Mouse (Mus musculus): ENCODE measurements around the gene Ddx28.
"Not testable (repeated sequence)": the region's sequence is repeated elsewhere in the genome, so short reads cannot be mapped to it uniquely, and the experiment has no call there.

The Ddx28 gene

GRCm38 (mm10) chr8:106011643-106011986 is at the start of gene Ddx28:
Gene Ddx28 (minus strand): TSS chr8:106011882.
- DNase-seq = no peak

GRCm38 (mm10) chr8:106060521-106060920 is 48.8 kb upstream of the Ddx28 start:
- DNase-seq = no peak

DNA sequence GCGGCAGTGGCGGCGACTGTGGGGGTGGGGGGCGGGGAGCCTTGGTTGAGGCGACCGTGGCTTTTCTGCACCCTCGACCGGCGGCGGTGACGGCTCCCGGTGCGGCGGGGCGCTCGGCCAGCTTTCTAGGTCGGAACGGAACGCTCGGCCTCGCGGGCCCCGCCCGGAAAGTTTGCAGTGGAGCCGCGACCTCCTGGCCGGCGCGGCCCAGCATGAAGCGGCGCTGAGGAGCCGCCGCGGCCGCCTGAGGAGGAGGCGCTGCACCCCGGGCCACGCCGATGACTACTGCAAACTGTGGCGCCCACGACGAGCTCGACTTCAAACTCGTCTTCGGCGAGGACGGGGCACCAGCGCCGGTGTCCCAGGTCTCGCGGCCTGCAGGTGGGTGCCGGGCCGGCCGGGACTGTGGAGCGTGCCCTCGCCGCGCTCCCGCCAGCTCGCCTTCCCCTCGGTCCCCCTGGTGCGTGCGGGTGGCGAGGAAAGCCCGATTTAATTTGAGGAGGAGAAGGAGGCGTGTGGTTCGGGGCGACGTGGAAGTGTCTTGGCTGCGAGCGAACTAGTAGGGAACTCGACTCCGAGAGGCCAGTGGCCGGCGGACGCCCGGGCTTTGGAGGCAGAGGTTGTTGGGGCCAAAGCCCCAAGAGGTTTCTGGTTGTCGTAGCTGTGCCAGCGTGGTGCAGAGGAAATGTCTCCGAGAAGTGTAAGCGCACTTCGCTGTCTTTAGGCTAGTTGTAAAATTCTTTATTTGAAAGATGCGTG is 48.1 kb upstream of the Ddx28 start:
- DNase-seq = peak; percentile 49

- DNase-seq = peak; percentile 93
Measured at GRCm38 (mm10) chr8:106058731-106059612, 47.3 kb upstream of the Ddx28 start, which contains the start of gene Nfatc3. Gene Nfatc3 (plus strand): TSS chr8:106058840.

- no peak for DNase-seq
Measured at GRCm38 (mm10) chr8:106056455-106056982, 44.8 kb upstream of the Ddx28 start.

GRCm38 (mm10) chr8:106055038-106055437 is 43.4 kb upstream of the Ddx28 start:
- no peak for DNase-seq

GRCm38 (mm10) chr8:106054190-106054811 is 42.6 kb upstream of the Ddx28 start:
- no peak for DNase-seq

GRCm38 (mm10) chr8:106052510-106053089 is 40.9 kb upstream of the Ddx28 start:
- no peak for DNase-seq

- DNase-seq = no peak
Measured at GRCm38 (mm10) chr8:106051068-106051467, 39.4 kb upstream of the Ddx28 start.

GRCm38 (mm10) chr8:106049840-106050239 is 38.2 kb upstream of the Ddx28 start:
- no peak for DNase-seq

DNA sequence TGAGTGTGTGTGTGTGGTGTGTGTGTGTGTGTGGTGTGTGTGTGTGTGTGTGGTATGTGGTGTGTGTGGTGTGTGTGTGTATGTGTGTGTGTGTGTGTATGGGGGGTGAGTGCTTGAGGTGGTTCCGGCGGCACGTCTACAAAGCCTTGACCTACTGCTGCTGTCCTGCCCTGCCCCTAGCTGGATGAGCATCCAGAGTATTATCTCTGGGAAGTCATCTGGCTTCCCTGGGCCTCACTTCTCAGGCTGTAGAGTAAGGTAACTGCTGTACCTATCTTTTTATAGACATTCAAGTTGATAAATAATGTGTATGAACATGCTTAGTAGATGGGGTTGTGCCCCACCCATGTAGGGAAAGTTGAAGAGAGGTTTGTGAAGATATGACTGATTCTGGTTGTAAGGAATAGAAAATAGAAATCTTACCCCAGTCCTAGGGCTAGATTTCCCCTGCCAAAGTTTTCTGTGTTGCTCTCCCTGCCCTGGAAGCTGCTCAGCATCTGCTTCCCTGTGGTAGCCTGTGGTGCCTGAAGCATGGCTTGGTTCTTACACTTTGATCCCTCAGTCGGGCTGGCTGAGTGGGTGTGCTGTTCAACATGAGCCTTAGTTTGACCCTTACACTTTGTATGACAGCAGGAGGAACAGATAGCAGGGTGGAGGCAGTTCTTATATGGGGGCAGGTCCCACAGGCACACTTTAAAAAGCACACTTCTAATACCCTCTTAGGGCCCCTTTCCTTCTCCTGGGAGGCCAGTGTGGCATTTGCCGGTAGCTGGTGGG is 36.4 kb upstream of the Ddx28 start:
- DNase-seq = no peak

DNA sequence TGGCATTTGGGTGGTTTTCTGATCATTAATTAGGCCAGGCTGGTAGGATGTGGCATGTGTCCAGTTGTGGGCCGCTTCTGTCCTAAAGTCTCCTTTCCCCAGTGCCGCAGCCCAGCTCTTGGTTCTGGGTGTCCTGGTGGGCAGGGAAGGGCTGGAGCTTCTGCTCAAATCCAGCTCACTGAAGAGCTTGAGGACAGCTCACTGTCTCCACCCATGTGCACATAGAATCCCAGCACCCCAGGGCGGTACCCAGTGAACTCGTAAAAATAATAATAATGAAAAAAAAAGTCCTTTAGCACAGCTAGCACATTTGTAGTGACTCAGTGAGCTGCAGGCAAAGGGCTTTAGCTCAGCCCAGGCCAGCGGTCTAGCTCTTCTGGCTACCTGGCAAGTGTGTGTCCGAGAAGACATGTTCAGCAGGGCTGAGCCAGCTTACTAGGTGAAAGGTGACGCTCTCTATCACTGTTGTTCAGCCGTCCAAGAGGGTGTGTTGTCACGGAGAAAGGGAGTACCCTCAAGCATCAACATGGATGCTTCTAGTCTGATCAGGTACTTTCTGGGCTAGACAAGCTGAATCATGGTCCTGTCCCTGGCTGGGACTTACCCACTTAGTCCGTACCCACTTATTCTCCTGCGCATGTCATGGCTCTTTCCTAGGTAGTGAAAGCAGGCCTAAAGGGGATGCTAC is 35.3 kb upstream of the Ddx28 start:
- no peak for DNase-seq

DNA sequence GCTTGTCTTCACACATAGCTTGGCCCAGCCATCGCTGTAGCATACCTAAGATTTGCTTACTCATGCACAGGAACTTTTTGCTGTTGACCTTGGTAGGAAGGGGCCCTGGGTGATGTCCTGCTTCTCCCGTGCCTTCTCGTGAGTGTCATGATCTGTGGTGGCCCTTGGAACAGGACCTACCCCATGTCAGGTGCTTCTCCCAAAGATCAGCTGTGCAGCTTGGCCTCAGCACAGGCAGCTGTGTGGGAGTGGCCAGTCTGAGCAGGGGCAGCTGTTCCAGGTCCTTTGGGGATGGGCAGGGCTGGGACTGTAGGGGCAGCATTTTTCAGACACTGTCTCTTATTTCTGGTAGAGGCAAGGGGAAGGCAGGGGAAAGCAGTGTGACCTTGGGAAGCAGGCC is 32.5 kb upstream of the Ddx28 start:
- no peak for DNase-seq

DNA sequence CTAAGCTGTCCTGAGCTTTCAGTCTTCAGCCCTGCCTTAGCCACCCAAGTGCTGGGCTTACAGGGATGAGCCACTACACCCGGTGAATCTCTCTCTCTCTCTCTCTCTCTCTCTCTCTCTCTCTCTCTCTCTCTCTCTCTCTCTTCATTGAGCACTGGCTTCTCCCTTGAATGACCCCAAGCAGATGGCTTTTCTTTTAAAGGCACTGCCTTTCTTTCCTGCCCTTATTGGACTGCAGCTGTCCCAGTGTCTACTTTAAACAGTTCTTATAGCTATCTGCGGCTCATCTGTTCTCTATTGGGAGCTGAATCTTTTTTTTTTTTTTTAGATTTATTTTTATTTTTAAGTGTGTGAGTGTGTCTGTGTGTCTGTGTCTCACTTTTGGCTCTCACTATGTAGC is 31.4 kb upstream of the Ddx28 start:
- no peak for DNase-seq

- no peak for DNase-seq
Measured at GRCm38 (mm10) chr8:106040218-106040617, 28.5 kb upstream of the Ddx28 start.

DNA sequence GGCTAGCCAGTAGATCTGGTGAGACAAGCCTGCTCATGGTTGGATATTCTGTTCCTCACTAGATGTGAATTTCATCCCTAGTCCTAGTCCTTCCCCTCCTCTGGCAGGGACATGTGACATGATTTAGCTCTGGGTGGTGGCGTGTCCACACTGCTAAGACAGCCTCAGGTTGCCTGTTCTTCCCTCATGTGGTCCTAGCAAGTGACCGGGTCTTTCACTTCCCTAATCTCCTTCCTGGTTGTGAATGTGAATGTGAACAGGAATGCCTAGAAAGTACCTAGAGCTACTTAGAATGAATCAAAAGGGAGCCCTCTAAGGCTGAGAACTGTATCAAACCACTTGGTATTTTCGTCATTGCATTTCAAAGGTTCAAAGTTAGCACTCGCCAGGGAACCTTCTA is 27.9 kb upstream of the Ddx28 start:
- no peak for DNase-seq

- DNase-seq = no peak
Measured at GRCm38 (mm10) chr8:106038721-106039120, 27.0 kb upstream of the Ddx28 start.

- DNase-seq = peak; percentile 90
Measured at GRCm38 (mm10) chr8:106022483-106022882, 10.8 kb upstream of the Ddx28 start.

DNA sequence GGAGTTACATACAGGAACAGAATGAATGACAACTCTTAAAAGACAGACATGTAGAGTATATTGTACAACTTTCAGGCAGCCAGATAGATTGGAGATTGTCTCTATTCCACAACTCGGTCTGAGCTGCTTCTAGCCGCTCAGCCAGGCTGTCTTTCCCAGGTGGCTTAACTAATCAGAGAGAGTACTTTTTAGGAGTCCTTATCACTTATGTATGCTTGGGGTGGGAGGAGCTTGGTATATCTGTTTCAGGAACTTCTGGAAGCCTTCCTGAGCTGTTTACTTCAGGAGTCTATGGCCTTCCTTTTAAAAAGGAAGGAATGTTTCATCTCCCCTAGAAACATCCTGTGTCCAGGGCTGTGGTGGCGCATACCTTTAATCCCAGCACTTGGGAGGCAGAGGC is 6.4 kb upstream of the Ddx28 start:
- DNase-seq = no peak

GRCm38 (mm10) chr8:106017130-106017529 is 5.4 kb upstream of the Ddx28 start:
- DNase-seq = no peak

GRCm38 (mm10) chr8:106016284-106016683 is 4.6 kb upstream of the Ddx28 start:
- DNase-seq = no peak

DNA sequence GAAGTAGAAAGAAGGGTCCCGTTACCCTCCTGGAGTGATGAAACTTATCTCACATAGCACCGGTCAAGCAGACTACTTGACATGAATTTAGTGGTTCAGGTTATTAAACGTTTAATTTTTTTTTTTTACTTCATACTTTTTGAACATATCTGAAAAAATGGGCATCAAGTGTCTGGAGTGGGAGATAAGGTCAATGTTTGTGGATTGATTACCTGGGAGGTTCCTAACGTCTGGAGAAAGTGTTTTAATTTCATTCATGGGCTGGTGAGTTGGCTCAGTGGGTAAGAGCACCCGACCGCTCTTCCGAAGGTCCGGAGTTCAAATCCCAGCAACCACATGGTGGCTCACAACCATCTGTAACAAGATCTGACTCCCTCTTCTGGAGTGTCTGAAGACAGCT is 521 bp upstream of the Ddx28 start:
- not testable (repeated sequence) for DNase-seq

Measured in cerebellum, adult 9-10 months (tissue).